Mouse (Mus musculus): Measurements from ENCODE around the gene Ssbp2.

GRCm38 (mm10) chr13:91540145-91541068 lies 80.3 kb downstream of the Ssbp2 start:
- TF ChIP-seq GATA1 (IDR thresholded peaks at IDR 0.05; ENCODE audit: low read length): no peak
- TF ChIP-seq TAL1 (IDR thresholded peaks at IDR 0.05; ENCODE audit: low read length): no peak

All from erythroblast, embryonic 14.5 days (primary cell).